Mouse (Mus musculus) spleen, postnatal 14 days (tissue): Measurements from ENCODE around the gene Tnfrsf1b.

Source experiments
- DNase-seq, 2 experiments: peaks; one replicate each; pipeline ENCODE4 v3.0.0; 2021 to 2022; ENCODE audit warnings: low spot score in 2 of 2

Tnfrsf1b gene

DNA sequence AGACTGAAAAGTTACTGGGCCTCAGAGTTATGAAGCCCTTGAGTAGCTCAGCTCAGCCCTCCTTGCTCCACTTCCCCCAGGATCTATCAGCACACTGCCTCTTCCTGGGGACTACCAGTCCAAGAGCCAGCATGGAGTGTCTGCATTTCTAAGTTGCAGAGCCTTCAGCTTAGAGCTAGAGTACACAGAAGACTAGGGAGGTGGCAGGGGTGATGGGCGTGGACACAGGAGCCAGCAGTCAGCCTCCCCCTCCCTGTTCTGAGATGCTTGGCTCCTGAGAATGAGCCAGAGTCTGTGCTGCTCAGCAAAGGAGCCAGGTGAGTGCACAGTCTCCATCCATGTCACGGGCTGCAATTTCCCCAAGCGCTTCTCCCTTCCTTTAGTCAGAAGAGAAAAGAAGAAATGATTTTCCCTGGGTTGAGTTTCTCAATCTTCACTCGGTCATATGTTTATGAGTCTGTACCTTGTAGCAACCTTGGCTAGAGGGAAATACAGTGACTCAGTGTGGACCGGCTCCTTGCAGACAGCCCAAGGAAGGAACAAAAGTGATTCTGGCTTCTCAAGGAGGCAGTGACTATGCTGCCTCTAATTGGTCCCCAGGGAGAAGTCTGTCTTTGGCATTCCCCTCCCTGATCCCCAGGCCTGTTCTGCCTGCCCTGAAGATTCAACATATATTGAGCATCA, 11.2 kb upstream of the Tnfrsf1b start:
- DNase-seq: no peak

DNA sequence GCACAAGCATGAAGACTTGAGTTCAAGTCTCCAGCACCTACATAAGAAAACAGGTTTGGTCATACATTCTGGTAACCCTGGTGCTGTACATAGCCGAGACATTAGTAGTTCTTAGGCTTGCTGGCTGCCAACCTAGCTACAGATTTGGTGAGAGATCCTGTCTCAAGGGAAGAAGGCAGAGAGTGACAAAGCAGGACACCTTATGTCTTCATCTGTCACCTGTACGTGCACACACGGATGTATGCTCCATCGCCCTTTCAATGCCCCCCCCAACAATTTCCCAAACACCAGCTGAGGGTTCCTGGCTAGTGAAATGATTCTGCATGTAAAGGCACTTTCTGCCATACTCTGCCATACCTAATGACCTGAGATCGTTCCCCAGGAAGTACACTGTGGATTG, 9.5 kb upstream of the Tnfrsf1b start:
- no peak for DNase-seq

DNA sequence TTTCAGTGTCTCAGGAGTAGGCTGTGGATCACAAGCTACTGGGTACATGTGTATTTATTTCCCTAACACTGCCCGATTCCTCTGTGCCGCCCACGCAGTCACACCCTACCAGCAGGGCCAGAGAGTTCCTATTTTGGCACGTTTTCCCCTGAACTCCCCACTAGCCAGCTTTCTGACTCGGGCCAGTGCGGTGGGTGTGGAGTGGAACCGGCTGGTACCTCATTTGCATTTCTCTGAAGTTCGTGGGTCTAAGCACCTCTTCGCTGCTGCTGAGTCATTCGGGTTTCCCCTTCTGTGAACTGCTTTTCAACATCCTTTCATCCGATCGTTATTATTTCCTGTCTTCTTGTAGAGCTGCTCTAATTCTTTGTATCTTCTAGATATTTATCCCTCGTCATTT, 7.7 kb upstream of the Tnfrsf1b start:
- peak in 1 of 2 experiments; percentile 16 for DNase-seq

DNA sequence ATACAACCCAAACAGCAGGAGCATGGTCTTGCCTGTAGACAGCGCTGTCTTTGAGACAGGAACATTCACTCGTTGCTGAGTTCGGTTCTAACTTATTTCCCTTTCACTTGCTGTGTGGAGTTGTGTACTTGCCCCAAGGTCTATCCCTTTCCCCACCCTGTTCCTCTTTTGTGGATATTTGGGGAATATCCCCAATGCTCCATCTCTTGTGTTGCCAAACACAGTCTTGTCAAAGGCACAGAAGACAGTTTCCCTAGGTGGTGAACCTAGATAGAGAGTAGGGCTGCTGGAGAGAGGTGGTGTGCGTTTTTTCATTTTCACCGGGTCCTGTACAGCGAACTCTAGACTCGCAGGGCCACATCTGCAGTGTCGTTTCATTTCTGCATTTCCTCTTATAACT, 5.9 kb upstream of the Tnfrsf1b start:
- DNase-seq: no peak

DNA sequence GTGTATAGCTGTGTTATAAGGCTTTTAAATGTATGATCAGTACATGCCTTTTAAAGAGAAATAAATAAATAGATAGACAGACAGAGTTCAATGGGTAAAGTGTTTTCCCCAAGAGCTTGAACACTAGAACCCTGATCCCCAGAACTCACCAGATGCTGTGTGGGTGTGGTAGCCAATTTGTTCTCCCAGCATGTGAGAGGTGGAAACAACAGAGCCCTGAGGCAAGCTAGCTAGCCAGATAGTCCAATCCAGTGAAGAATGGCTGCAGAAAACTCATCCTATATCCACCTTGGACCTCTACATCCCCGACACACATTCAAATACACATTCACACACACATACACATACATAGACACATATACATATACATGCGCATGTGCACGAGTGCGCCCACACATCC, 4.9 kb upstream of the Tnfrsf1b start:
- no peak for DNase-seq

DNA sequence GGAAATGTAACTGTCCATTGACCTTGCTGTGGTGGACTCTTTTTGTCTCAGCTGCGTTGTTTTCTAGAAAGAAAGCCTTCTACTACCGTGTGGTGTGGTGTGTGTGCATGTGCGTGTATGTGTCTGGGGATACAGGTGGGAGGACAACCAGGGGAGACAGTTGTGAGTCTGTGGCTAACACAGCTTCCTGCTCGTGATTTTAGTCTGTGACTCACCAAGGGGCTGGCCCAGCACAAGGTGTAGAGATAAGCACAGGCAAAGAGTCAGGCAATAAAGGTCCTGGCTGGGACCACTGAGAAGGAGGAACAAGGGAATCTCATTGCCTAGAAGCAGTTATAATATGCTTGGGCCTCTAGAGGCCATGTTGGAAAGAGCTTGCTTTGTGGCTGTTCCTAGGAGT, 3.3 kb upstream of the Tnfrsf1b start:
- DNase-seq: no peak

DNA sequence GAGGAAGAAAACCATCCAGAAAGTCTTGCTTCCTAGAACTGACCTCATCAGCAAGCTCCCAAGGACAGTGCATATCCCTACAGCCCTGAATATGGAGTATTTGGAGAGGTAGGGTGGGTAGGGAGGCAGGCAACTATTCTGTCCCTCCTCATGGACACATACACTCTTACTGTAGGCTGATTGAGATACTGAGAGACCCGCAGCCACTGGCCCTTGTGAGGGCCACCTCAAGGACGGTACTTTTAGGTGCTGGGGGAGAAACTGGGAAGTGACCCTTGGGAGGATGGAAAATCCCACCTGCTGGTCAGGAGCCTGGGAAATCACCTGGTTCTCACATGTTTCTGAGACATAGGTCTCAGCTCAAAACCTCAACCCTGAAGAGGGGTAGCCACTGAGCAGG, 886 bp upstream of the Tnfrsf1b start:
- no peak for DNase-seq

DNA sequence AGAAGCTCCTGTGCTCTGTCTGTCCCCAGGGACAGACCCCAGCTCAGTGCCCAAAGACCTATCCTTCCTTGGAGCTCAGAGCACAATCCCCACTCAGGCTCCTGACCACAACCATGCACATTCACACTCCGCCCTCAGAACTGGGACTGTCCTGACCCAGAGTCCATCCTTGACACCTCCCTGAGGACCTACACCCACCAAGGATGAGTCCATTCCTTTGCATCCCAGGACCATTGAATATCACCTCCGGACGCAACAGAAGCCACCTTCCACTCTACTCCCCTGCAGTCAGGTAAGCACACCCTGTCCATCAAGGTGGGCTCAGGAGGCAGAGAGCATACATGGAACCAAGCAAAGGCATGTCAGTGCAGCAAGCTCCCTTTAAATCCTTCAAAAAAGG, 1.1 kb downstream of the Tnfrsf1b start:
- DNase-seq: no peak

DNA sequence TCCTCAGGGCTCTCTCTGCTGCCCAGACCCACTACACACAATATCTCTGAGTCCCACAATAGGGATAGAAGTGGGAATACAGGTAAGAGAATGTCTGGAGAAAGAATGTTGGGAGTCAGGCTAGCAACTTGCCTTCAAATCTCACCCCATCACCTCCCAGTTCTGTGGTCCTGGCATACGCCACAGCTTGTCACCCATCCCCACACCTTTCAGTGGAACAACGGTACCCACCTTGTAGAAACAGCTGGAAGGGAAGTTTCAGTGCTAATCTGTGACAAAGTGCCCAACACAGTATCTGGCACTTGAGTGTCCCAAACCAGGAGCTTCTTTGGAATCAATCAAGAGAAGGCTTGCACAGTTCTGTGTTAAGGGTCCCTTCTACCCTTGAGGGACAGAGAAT, 2.0 kb downstream of the Tnfrsf1b start:
- no peak for DNase-seq

DNA sequence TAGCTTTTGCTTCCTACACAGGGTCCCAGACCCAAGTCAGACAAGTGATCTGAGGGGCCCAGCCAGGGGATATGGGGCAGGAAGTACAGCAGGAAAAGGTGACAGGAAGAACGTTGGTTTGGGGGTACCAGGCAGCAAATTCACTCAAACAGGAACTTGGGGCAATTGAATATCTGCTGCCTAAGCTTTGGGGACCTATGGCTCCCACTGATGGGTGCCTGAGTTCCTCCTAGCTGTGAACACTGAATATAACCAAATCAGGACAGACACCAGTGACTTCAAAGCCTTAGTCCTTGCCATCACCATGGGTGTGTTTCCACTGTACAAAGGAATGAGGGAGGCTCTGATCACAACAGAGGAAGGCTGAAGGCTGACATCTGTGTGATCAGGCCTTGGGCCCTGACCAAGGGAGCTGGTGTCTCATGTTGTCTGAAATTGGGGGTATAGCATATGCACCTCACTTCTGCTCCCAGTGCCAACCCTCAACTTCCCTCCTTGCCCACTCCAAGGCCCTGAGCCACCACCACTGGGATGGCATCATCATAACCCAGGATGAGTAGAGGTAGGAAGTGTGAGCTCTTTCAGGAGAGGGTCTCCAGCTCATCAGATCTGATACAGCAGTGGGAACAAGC, 3.8 kb downstream of the Tnfrsf1b start:
- DNase-seq: no peak

DNA sequence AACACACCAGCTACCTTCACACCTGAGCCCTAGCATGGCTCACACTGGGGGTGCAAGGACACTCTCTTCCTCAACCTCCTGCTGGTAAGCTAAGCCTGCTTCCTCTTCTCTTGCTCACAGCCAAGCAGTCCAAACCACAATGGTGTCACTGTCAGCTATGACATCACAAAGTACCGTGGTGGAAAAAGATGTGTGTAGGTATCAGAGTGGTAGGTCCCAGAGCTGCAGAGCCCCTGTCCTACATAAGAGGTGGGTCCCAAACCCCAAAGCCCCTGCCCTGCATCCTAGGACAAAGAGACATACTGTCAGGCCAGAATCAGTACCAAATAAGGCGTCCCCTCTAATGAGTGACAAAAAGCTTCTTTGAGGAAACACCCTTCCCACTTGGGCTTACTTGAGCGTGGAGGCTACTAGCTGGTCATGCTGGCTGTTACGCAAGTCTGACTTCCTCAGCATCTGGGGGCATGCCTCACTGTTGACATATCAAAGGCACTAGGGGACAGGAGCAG, 5.9 kb downstream of the Tnfrsf1b start:
- DNase-seq: peak in 1 of 2 experiments; percentile 19

DNA sequence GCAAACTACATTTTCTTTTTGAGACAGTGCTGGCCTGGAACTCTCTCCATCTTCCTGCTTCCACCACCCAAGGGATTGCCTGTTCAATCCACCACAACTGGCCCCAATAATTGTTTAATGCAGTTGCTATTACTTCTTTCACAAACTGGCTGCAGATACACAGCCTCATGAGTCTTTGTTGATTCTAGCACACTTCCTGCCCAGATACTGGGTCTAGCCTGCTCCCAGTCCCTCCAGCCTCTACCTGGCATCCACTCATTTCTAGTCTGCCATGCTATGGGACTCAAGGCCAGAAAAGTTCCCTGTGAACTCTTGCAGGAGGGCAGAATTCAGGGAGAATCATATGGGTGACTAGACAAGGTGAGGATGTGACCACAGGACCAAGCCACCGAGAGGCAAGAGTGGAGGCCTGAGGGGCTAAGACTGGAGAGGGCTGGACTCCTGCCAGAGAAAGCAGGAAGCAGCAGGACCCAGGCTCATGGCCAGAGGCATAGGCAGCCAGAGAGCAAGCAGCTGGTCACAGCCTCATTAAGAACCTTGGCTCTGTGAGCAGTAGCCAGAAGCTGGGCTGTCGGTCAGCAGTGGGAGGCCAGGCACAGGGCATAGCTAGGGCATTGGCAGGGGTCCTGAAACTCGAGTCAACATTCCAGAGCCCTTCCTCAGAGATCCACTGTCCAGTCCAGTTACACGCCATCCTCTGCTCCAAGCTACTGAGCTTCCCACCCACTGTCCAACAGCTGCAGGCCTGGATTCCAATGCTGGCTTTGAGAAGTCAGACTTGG, 7.4 kb downstream of the Tnfrsf1b start:
- no peak for DNase-seq

DNA sequence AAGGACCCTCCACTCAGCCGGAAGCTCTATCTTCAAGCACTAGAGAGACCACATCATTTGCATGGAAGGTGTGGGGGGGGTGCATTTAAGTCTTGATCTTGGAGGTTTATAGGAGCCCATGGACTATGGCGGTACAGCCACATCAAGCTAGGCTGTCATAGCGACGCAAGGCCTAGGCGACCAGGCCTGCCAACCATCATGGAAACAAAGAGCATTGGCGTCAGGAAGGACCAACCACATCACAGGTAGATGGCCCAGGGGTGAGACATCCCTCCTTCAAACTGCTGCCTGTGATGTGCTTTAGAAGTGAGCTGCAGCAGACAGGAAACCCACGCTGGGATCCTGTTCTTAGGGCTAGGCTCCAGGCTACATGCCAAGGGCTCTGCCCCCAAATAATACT, 10.6 kb downstream of the Tnfrsf1b start:
- DNase-seq: no peak

DNA sequence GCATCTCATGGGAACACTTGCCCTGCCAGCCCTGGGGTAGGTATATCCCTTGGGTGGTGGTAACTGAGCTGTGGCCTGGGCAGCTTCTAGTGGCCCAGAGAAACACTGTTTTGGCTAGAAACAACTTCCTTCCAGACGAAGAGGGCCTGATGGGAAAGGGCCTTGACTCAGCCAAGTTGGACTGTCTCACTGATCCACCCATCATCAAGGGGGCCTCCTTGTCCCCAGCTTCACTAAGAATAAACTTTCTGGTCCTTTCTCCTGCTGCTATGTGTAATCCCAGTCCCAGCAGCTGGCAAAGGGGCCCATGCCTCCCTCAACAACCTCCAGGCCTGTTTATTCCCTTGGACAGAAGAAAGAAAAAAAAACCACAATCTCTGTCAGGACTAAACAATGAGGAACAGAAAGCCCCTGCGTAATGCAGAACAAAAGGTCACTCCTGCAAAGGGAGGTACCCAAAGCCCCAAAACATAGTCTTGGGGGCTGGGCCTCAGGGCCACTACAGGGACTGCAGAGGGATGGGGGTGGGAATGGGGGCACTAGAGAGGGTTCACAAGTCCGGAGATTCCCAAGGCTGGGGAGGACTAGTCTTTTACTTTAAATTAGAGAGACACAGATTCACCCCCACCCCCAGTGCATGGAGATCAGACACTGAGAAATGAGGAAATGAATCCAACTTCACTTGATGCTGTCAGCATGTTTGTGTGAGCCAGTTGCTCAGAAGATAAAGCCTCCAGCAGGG, 13.0 kb downstream of the Tnfrsf1b start:
- no peak for DNase-seq

DNA sequence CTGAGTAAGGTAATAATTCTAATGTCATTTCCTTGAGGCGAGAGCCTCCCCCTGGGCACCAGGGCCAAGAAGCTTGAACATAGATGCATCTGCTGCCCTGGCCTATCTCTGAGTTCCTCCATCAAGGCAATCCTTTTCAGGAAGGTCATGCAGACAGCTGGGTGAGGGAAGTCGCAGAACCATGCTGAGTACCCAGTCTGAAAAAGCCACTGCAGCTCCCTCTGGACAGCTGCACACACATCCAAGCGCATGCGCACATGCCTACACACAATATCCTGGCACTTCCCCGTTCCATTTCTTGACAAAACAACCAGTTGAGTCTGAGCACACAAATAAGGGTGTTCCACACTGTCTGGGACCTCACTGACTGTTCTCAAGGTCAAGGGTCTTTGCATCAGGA, 14.9 kb downstream of the Tnfrsf1b start:
- DNase-seq: no peak

DNA sequence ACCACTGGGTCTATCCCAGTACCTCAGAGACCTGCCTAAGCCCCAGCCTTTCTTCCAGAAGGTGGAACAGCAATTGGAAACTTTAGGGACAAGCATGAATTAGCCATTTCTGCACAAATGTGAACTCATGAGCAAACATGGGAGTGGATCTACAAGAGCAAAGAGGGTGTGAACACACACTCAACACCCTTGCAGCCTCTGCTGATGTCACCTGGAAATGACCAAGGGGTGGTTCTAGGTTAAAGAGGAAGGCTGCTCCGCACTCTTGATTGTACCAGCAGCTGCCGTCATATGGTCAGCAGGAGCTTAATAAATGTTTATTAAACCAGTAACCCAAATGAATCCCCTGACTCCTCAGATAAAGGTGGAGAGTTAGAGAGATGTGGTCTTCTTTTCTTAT, 16.0 kb downstream of the Tnfrsf1b start:
- DNase-seq: no peak

DNA sequence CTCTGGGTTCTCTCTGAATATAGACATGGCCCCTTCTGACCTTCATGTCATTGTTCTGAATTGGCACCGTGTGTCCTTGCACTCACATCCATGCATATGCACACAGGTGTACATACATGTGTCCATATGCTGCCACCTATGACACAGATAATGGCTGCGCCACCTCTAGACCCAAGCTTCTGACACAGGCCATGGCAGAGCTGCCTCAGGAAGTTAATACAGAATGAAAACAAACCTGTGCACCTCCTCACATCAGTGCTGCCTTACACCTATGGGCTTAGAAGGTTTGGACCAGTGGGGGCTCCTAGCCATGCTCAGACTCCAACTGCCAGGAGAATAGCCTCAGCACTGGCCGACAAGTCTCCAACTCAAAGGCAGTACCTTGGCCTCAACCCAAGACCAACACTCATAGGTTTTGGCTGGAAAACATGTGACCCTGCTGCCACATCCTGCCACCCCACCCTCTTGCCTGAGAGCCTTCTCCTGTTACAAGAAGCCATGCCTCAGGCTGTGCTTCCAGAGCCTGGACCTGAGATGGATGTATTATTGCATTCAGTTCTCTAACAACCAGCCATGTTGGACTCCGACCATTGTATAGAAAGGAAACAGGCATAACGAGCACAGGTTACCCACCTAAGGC, 17.0 kb downstream of the Tnfrsf1b start:
- DNase-seq: no peak

DNA sequence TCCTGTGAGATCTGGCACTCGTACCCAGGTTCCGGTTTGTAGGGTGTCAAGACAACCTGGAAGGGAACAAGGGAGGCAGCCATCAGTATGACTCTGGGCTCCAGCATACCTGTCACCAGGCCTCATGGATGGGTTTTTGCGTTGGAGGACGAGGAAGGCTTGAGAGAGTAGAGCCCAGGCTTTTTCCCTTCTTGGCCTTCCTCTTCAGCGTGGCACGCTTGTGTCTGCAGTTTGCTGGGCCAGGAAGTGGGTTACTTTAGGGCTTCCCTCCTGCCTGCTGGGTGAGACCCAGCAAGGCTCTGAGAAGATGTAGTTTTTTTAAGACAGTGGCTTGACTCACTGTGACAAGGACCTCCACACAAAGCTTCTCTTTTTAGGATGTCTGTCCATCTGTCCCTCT, 17.6 kb downstream of the Tnfrsf1b start:
- no peak for DNase-seq

DNA sequence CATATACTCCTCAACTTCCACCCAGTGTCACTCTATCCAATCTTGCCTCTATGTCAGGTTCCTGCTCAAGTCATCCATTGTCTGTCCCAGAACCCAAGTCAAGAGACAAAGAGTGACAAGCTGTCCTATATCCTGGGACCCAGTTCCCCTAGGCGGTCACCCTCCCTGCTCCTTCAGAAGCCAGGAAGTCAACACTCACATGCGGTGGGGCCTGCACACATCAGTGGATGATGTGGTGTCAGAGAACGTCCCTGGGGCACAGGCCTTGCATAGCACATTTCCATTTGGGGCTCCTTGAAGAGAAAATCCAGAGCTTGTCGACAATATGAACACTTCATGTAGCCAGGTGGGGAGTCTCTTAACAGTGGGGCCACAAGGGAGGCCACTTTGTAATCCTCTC, 22.1 kb downstream of the Tnfrsf1b start:
- no peak for DNase-seq

DNA sequence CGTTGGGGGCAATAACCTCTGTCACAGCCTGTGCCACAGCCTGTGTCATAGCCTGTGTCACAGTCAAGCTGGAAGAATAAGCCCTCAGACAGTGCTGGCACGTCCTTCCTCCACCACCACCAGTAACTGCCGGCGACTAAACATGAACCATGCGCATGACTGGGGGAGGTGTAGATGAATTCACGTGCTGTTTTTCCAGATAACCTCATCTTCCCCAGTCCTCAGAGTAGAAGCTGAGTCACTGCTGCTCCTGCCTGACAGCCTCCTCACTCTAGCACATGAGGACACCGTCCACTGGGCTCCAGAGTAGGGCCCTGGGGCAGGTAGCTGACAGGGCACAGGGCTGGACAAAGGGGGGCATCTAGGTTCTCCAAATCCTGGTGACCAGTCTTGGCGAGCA, 24.6 kb downstream of the Tnfrsf1b start:
- no peak for DNase-seq

DNA sequence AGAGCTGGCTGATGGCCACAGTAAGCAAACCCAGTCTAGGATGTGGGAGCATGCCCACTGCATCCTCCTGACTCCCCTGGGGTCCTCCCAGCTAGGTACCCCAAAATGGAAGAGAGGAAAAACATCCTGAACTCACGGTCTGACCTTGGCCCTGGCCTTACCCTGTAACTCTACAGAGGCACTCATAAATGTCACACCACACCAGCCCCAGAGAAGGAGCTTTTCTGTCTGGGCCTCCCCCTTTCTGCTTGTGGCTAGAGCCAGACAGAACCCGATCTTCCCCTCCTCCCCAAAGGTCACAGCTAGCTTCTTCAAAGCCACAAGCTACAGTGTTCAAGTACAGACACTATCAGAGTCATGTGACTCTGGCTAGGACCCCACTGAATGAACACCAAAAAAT, 25.3 kb downstream of the Tnfrsf1b start:
- no peak for DNase-seq

DNA sequence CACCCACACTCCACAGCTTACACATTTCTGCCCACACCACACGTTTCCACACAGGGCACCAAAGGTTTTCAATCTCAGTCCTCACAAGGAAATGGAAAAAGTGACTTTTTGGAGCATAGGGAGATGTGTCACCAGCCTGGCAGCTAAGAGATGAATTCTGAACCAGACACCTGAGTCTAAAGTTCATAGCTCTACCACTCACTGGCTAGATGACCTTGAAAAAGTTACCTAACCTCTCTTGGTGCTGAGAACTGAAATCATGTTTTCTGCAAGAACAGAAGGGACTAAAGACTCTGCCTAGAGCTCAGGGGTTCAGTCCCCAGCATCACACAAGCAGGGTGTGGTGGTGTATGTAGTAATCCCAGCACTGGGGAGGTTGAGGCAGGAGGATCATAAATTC, 26.7 kb downstream of the Tnfrsf1b start:
- DNase-seq: no peak
